Mouse (Mus musculus) myocyte (in vitro differentiated cells): ENCODE measurements around the gene Ppp3ca.

Experiments
- CEBPB ChIP-seq: IDR thresholded peaks from 2 replicates; pipeline ENCODE4 v1.6.1; 2011; ENCODE audit warnings: mild to moderate bottlenecking, moderate library complexity; ENCODE audit not compliant: poor library complexity, insufficient read depth, severe bottlenecking
- MAX ChIP-seq: IDR thresholded peaks from one replicate; pipeline ENCODE4 v1.6.1; 2011; ENCODE audit warnings: low read depth, mild to moderate bottlenecking, control low read depth
- MYOD1 ChIP-seq, 3 experiments: IDR thresholded peaks; one replicate each; pipeline ENCODE4 v1.6.1; 2011; ENCODE audit warnings: control low read depth in 2 of 3, low read depth in 2 of 3, mild to moderate bottlenecking in 2 of 3, moderate library complexity in 1 of 3; ENCODE audit not compliant: insufficient read length in 2 of 3, control insufficient read depth in 1 of 3
- MYOG ChIP-seq, 3 experiments: IDR thresholded peaks; one replicate each; pipeline ENCODE4 v1.6.1; 2011; ENCODE audit warnings: control low read depth in 2 of 3, low read depth in 2 of 3, mild to moderate bottlenecking in 2 of 3; ENCODE audit not compliant: insufficient read length in 2 of 3, control insufficient read depth in 1 of 3, insufficient read depth in 1 of 3
- POLR2A ChIP-seq: IDR thresholded peaks from one replicate; pipeline ENCODE4 v1.6.1; 2011; ENCODE audit warnings: low read depth, mild to moderate bottlenecking, control low read depth, moderate library complexity; ENCODE audit not compliant: insufficient read length
- POLR2AphosphoS2 ChIP-seq: IDR thresholded peaks from one replicate; pipeline ENCODE4 v1.6.1; 2011; ENCODE audit warnings: low read depth, control low read depth; ENCODE audit not compliant: insufficient read length

GRCm38 (mm10) chr3:136833893-136834292, 164.0 kb downstream of the Ppp3ca start:
- TF ChIP-seq POLR2AphosphoS2 (no peak), POLR2A (no peak), MYOG (IDR thresholded peaks at IDR 0.05; ENCODE audit: control insufficient read depth in 1 of 3, insufficient read depth in 1 of 3, insufficient read length in 2 of 3, low read depth in 2 of 3) (no peak), MAX (no peak), MYOD1 (IDR thresholded peaks at IDR 0.05; ENCODE audit: control insufficient read depth in 1 of 3, insufficient read length in 2 of 3, low read depth in 2 of 3) (no peak), CEBPB (no peak)
